Mouse (Mus musculus): ENCODE results near the gene Ulk4. TPM values are rescaled to one million over a fixed set of nuclear protein-coding genes. Genes with fewer than 3 reads are reported as not detected.

Ulk4 gene
- polyA plus RNA-seq, 1 experiment from 2014 or later, result 145 TPM

- Histone ChIP-seq H3K4me1 (peaks cover 21% of the 10 kb centered on the region; the same call in 1 of the 2 replicates), H3K4me3 (replicated peaks) (no peak overlapping the region), H3K9ac (no peak overlapping the region), H3K27me3 (no peaks in the 10 kb centered on the region), H3K27ac (no peak overlapping the region), H3K36me3 (no peaks in the 10 kb centered on the region), H3K9me3 (replicated peaks) (no peaks in the 10 kb centered on the region), H3K4me2 (no peak overlapping the region)
- WGBS, result 43% methylated on average over 4 of the region's 4 CpGs
- ATAC-seq (replicated peaks; ENCODE audit: low FRiP score), result no peak; the same call in 1 of the 2 replicates
Measured at GRCm38 (mm10) chr9:121011540-121011939, 265.5 kb downstream of the Ulk4 start.

GRCm38 (mm10) chr9:121010544-121010943, 266.5 kb downstream of the Ulk4 start:
- H3K9ac ChIP-seq, result no peak overlapping the region
- WGBS, result 62% methylated on average over 3 of the region's 3 CpGs

GRCm38 (mm10) chr9:121005961-121006360, 271.0 kb downstream of the Ulk4 start:
- Histone ChIP-seq H3K36me3 (no peaks in the 10 kb centered on the region), H3K9me3 (replicated peaks) (no peaks in the 10 kb centered on the region), H3K9ac (no peak overlapping the region), H3K4me1 (peaks cover 32% of the 10 kb centered on the region), H3K27me3 (no peaks in the 10 kb centered on the region), H3K4me3 (replicated peaks) (no peak overlapping the region), H3K4me2 (no peak overlapping the region), H3K27ac (no peak overlapping the region)
- ATAC-seq (replicated peaks; ENCODE audit: low FRiP score), result no peak
- 65% methylated on average over 7 of the region's 7 CpGs for WGBS

More at GRCm38 (mm10) chr9:121010544-121010943, 266.5 kb downstream of the Ulk4 start:
- Histone ChIP-seq H3K4me3 (replicated peaks) (no peak overlapping the region), H3K4me2 (no peak overlapping the region), H3K27me3 (no peaks in the 10 kb centered on the region), H3K36me3 (no peaks in the 10 kb centered on the region), H3K27ac (no peak overlapping the region), H3K9me3 (replicated peaks) (no peaks in the 10 kb centered on the region), H3K4me1 (peaks cover 18% of the 10 kb centered on the region; the same call in 1 of the 2 replicates)
- no peak for ATAC-seq (replicated peaks; ENCODE audit: low FRiP score)

GRCm38 (mm10) chr9:121001681-121002540, 275.1 kb downstream of the Ulk4 start:
- H3K27ac ChIP-seq, result no peak overlapping the region
- H3K4me1 ChIP-seq, result peaks cover 28% of the 10 kb centered on the region
- WGBS, result 53% methylated on average over 15 of the region's 15 CpGs
- no peaks in the 10 kb centered on the region for H3K9me3 ChIP-seq (replicated peaks)
- peak; percentile 63 for ATAC-seq (replicated peaks; ENCODE audit: low FRiP score)
- no peaks in the 10 kb centered on the region for H3K36me3 ChIP-seq
- H3K4me2 ChIP-seq, result no peak overlapping the region
- no peaks in the 10 kb centered on the region for H3K27me3 ChIP-seq
- H3K4me3 ChIP-seq (replicated peaks), result no peak overlapping the region
- no peak overlapping the region for H3K9ac ChIP-seq

- Histone ChIP-seq H3K9me3 (replicated peaks) (no peaks in the 10 kb centered on the region), H3K4me3 (replicated peaks) (no peak overlapping the region), H3K36me3 (no peaks in the 10 kb centered on the region), H3K27me3 (no peaks in the 10 kb centered on the region), H3K4me2 (no peak overlapping the region), H3K4me1 (peaks cover 28% of the 10 kb centered on the region), H3K27ac (0 out of 2 replicates have a peak overlapping the region, but pooled peaks have one; percentile 6), H3K9ac (no peak overlapping the region)
- WGBS, result 66% methylated on average over 7 of the region's 7 CpGs
- ATAC-seq (replicated peaks; ENCODE audit: low FRiP score), result no peak
Measured at GRCm38 (mm10) chr9:121000641-121001320, 276.2 kb downstream of the Ulk4 start.

- Histone ChIP-seq H3K36me3 (no peaks in the 10 kb centered on the region), H3K27me3 (no peaks in the 10 kb centered on the region), H3K4me2 (no peak overlapping the region), H3K4me3 (replicated peaks) (no peak overlapping the region), H3K27ac (no peak overlapping the region), H3K9me3 (replicated peaks) (no peaks in the 10 kb centered on the region), H3K9ac (no peak overlapping the region), H3K4me1 (peaks cover 42% of the 10 kb centered on the region)
- no peak for ATAC-seq (replicated peaks; ENCODE audit: low FRiP score)
- 67% methylated on average over 11 of the region's 11 CpGs for WGBS
Measured at GRCm38 (mm10) chr9:120998696-120999095, 278.3 kb downstream of the Ulk4 start.

- H3K27ac ChIP-seq, result no peak overlapping the region
- H3K36me3 ChIP-seq, result no peaks in the 10 kb centered on the region
- no peaks in the 10 kb centered on the region for H3K27me3 ChIP-seq
- ATAC-seq (replicated peaks; ENCODE audit: low FRiP score), result no peak
- H3K9ac ChIP-seq, result no peak overlapping the region
- no peak overlapping the region for H3K4me2 ChIP-seq
- H3K9me3 ChIP-seq (replicated peaks), result no peaks in the 10 kb centered on the region
- no peak overlapping the region for H3K4me3 ChIP-seq (replicated peaks)
- 40% methylated on average over 15 of the region's 15 CpGs for WGBS
- peaks cover 36% of the 10 kb centered on the region for H3K4me1 ChIP-seq
Measured at GRCm38 (mm10) chr9:120994223-120995155, 282.5 kb downstream of the Ulk4 start.

GRCm38 (mm10) chr9:120993004-120993403, 284.0 kb downstream of the Ulk4 start:
- Histone ChIP-seq H3K27ac (no peak overlapping the region), H3K9me3 (replicated peaks) (no peaks in the 10 kb centered on the region), H3K9ac (no peak overlapping the region), H3K4me3 (replicated peaks) (no peak overlapping the region), H3K36me3 (no peaks in the 10 kb centered on the region), H3K27me3 (no peaks in the 10 kb centered on the region), H3K4me2 (no peak overlapping the region), H3K4me1 (peaks cover 42% of the 10 kb centered on the region)
- no peak for ATAC-seq (replicated peaks; ENCODE audit: low FRiP score)
- 72% methylated on average over 10 of the region's 10 CpGs for WGBS

GRCm38 (mm10) chr9:120991801-120992200, 285.2 kb downstream of the Ulk4 start:
- Histone ChIP-seq H3K4me2 (no peak overlapping the region), H3K4me3 (replicated peaks) (no peak overlapping the region), H3K27me3 (no peaks in the 10 kb centered on the region), H3K9me3 (replicated peaks) (no peaks in the 10 kb centered on the region), H3K27ac (no peak overlapping the region), H3K4me1 (peaks cover 41% of the 10 kb centered on the region), H3K9ac (no peak overlapping the region), H3K36me3 (no peaks in the 10 kb centered on the region)
- 80% methylated on average over 2 of the region's 2 CpGs for WGBS
- no peak for ATAC-seq (replicated peaks; ENCODE audit: low FRiP score)

- no peak overlapping the region for H3K27ac ChIP-seq
- ATAC-seq (replicated peaks; ENCODE audit: low FRiP score), result peak; percentile 24; the same call in 1 of the 2 replicates
- no peaks in the 10 kb centered on the region for H3K36me3 ChIP-seq
- 59% methylated on average over 15 of the region's 15 CpGs for WGBS
- no peak overlapping the region for H3K4me2 ChIP-seq
- H3K9ac ChIP-seq, result no peak overlapping the region
- no peak overlapping the region for H3K4me3 ChIP-seq (replicated peaks)
- peaks cover 37% of the 10 kb centered on the region for H3K4me1 ChIP-seq
- no peaks in the 10 kb centered on the region for H3K27me3 ChIP-seq
- H3K9me3 ChIP-seq (replicated peaks), result no peaks in the 10 kb centered on the region
Measured at GRCm38 (mm10) chr9:120989806-120990700, 286.9 kb downstream of the Ulk4 start.

- ATAC-seq (replicated peaks; ENCODE audit: low FRiP score), result 0 out of 2 replicates have a peak, but pooled peaks have one; percentile 38
- Histone ChIP-seq H3K4me3 (replicated peaks) (no peak overlapping the region), H3K36me3 (no peaks in the 10 kb centered on the region), H3K27ac (no peak overlapping the region), H3K9ac (no peak overlapping the region), H3K27me3 (no peaks in the 10 kb centered on the region), H3K4me2 (no peak overlapping the region), H3K9me3 (replicated peaks) (no peaks in the 10 kb centered on the region), H3K4me1 (peaks cover 32% of the 10 kb centered on the region)
- WGBS, result 21% methylated on average over 9 of the region's 9 CpGs
Measured at GRCm38 (mm10) chr9:120988088-120988487, 288.9 kb downstream of the Ulk4 start.
